Mouse (Mus musculus) hindbrain, embryonic 16.5 days (tissue): ENCODE data around the gene Arfgap3. TPM values are rescaled to one million over a fixed set of nuclear protein-coding genes. Genes with fewer than 3 reads are reported as not detected.

ENCODE experiments used
- ATAC-seq: fragments of 200-750 bp; cut with Nextera tagmentation; 2 replicates; pipeline ENCODE4 v1.8.0; 2017; ENCODE audit warnings: moderate TSS enrichment, moderate library complexity
- H3K27ac ChIP-seq: fragments of 300-500 bp; sonication (generic); 2 replicates; pipeline ENCODE4 v1.5.1; 2014; ENCODE audit warnings: low read depth, mild to moderate bottlenecking, control low read depth, low read length, moderate library complexity
- H3K27me3 ChIP-seq: fragments of 300-500 bp; sonication (generic); replicated peaks from 2 replicates; pipeline ENCODE4 v1.6.1; 2014; ENCODE audit warnings: low read length; ENCODE audit not compliant: control insufficient read depth, insufficient read depth
- H3K36me3 ChIP-seq: fragments of 300-500 bp; sonication (generic); 2 replicates; pipeline ENCODE4 v1.6.1; 2014; ENCODE audit warnings: mild to moderate bottlenecking, low read length, moderate library complexity, mixed read lengths; ENCODE audit not compliant: control insufficient read depth, insufficient read depth
- H3K4me1 ChIP-seq: fragments of 300-500 bp; sonication (generic); 2 replicates; pipeline ENCODE4 v1.6.1; 2014; ENCODE audit warnings: low read depth, low read length; ENCODE audit not compliant: control insufficient read depth, insufficient read depth
- H3K4me2 ChIP-seq: fragments of 300-500 bp; sonication (generic); 2 replicates; pipeline ENCODE4 v1.6.1; 2014; ENCODE audit warnings: mild to moderate bottlenecking, low read length, control low read depth, moderate library complexity
- H3K4me3 ChIP-seq: fragments of 300-500 bp; sonication (generic); 2 replicates; pipeline ENCODE4 v1.5.1; 2014; ENCODE audit warnings: mild to moderate bottlenecking, low read length, control low read depth, moderate library complexity
- H3K9ac ChIP-seq: fragments of 300-500 bp; sonication (generic); 2 replicates; pipeline ENCODE4 v1.6.1; 2014; ENCODE audit warnings: low read depth, mild to moderate bottlenecking, control low read depth, low read length, moderate library complexity
- H3K9me3 ChIP-seq: fragments of 300-500 bp; sonication (generic); 2 replicates; pipeline ENCODE4 v1.6.1; 2014; ENCODE audit warnings: mild to moderate bottlenecking, low read length, moderate library complexity; ENCODE audit not compliant: control insufficient read depth
- WGBS: fragments of 180-500 bp; shearing (Covaris S2); extraction: QIAGEN DNeasy Blood & Tissue Kit; methylation state at CpG from one replicate; pipeline ENCODE4 v1.1.7; 2014; 5-methylcytosine and 5-hydroxymethylcytosine counted together
- polyA plus RNA-seq: library from polyadenylated mRNA; unstranded; fragments of >200 nt; fragmentation: Nextera tagmentation; extraction: Ambion mirVana; gene quantifications from 2 replicates; pipeline ENCODE4 v1.2.1, GENCODE M21; 2015

Gene Arfgap3
- polyA plus RNA-seq, 1 experiment from 2014 or later: 39.4 TPM

DNA sequence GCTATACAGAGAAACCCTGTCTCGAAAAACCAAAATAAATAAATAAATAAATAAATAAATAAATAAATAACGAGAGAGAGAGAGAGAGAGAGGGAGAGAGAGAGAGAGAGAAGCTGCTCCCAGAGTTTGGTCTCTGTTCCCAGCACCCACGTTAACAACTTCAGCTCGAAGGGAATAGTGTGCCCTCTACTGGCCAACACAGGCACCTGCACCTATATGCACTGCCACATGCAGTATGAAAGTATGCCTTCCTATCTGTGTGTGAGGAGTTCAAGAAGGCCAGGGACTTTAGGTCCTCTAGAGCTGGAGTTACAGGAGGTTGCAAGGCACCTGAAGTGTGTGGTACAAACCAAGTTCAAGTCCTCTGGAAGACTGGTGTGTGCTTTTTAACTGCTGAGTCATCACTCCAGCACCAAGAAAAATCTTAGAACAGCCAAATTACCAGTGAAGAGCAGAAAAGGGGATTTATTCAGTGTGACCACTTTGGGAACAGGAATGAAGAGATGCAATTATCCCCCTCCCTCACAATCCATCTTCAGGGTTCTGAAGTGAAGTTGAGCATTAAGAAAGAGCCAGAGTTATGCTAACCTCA lies 94.8 kb downstream of the Arfgap3 start:
- no peak overlapping the region for H3K27ac ChIP-seq
- H3K9me3 ChIP-seq: no peaks in the 10 kb centered on the region
- H3K27me3 ChIP-seq: peaks cover 7% of the 10 kb centered on the region
- peaks cover 11% of the 10 kb centered on the region for H3K4me1 ChIP-seq
- ATAC-seq: no peak
- H3K9ac ChIP-seq: no peak overlapping the region
- no peaks in the 10 kb centered on the region for H3K36me3 ChIP-seq
- 91% methylated on average over 4 of the region's 4 CpGs for WGBS
- H3K4me2 ChIP-seq: no peak overlapping the region
- H3K4me3 ChIP-seq: no peak overlapping the region

DNA sequence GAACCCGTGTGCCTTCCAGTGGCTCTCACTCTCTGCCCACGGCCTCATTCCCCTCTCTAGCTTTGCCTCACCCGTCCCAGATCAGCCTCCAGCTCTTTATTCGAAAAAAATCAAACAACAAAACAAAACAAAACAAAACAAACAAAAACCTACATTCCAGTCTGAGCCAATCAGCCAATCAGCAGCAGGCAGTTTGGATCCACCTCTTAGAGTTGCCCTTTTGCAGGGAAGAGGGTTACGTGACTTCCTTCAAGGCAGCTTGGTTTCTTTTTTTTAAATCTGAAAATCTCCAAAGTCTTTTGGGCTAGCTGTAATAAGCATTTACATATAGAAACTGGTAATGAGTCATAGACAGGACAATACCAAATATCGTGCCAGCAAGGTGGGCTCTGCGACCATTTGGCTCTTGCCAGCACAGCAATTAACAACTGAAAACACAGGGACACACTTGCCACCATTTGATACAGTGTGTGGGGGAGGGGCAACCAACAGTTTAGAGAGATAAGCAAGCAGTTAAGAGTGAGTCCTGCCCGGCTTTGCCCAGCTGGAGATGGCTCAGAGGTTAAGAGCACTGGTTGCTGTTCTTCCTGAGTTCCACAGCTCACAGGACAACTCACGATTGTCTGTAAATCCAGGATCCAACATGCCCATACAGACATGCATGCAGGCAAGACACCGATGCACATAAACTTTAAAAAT lies 95.5 kb downstream of the Arfgap3 start:
- no peaks in the 10 kb centered on the region for H3K9me3 ChIP-seq
- H3K4me2 ChIP-seq: no peak overlapping the region
- no peak overlapping the region for H3K9ac ChIP-seq
- peaks cover 11% of the 10 kb centered on the region for H3K4me1 ChIP-seq
- no peak overlapping the region for H3K4me3 ChIP-seq
- no peak for ATAC-seq
- peaks cover 10% of the 10 kb centered on the region for H3K27me3 ChIP-seq
- no peaks in the 10 kb centered on the region for H3K36me3 ChIP-seq
- H3K27ac ChIP-seq: no peak overlapping the region
- WGBS: 77% methylated on average over 10 of the region's 10 CpGs

DNA sequence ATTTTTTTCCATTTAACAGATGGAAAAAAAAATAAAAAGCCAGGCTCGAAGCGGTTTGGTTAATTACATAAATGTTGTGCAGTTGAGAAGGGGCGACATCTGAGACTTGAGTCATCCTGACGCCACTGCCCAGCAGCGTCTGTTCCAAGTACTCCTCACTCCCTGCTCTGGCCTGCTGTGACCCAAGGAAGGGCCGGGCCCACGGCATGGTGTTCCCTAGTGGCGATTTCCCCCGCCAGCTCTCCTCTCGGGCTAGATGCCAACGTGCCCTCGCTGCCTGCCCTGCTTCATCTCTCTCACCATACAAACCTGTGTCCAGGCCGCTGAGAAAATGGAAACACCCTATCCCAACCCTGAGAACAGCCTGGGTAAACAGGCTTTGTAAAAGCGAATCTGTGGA lies 98.0 kb downstream of the Arfgap3 start:
- Histone ChIP-seq H3K9me3 (no peaks in the 10 kb centered on the region), H3K27ac (no peak overlapping the region), H3K27me3 (peaks cover 10% of the 10 kb centered on the region), H3K36me3 (no peaks in the 10 kb centered on the region), H3K9ac (no peak overlapping the region), H3K4me3 (no peak overlapping the region), H3K4me2 (no peak overlapping the region), H3K4me1 (peaks cover 11% of the 10 kb centered on the region)
- 70% methylated on average over 14 of the region's 14 CpGs for WGBS
- no peak for ATAC-seq

- peaks cover 11% of the 10 kb centered on the region for H3K4me1 ChIP-seq
- WGBS: 2% methylated on average over 56 of the region's 66 CpGs
- H3K36me3 ChIP-seq: no peaks in the 10 kb centered on the region
- ATAC-seq: no peak
- H3K9me3 ChIP-seq: no peaks in the 10 kb centered on the region
- H3K4me3 ChIP-seq: peak within 1 kb of the TSS; percentile 57
- no peak within 1 kb of the TSS for H3K27ac ChIP-seq
- H3K9ac ChIP-seq: peak within 1 kb of the TSS; percentile 61
- peak within 1 kb of the TSS; percentile 97 for H3K4me2 ChIP-seq
- peaks cover 10% of the 10 kb centered on the region for H3K27me3 ChIP-seq
Measured at GRCm38 (mm10) chr15:83251176-83252004, 98.7 kb downstream of the Arfgap3 start, which contains the start of gene A4galt. A4galt (minus strand) TSS chr15:83251774.

GRCm38 (mm10) chr15:83250651-83251175 lies 99.3 kb downstream of the Arfgap3 start:
- Histone ChIP-seq H3K9ac (peak overlapping the region; percentile 61; the same call in 1 of the 2 replicates), H3K36me3 (no peaks in the 10 kb centered on the region)

More at GRCm38 (mm10) chr15:83250651-83251175, 99.3 kb downstream of the Arfgap3 start:
- Histone ChIP-seq H3K27me3 (peaks cover 10% of the 10 kb centered on the region), H3K4me1 (peaks cover 11% of the 10 kb centered on the region), H3K9me3 (no peaks in the 10 kb centered on the region), H3K27ac (no peak overlapping the region), H3K4me3 (peak overlapping the region; percentile 57), H3K4me2 (peak overlapping the region; percentile 97)
- WGBS: under 1% methylated on average over 20 of the region's 20 CpGs
- no peak for ATAC-seq

Other genes with a start within 250 kb of the Arfgap3 start
- 78.2 and 93.9 TPM in 2 replicates for gene Rrp7a, start 227.4 kb downstream of the Arfgap3 start, polyA plus RNA-seq
- gene Poldip3, start 200.9 kb downstream of the Arfgap3 start, polyA plus RNA-seq: 122 and 134 TPM in 2 replicates
- 130 and 163 TPM in 2 replicates for gene Cyb5r3, start 177.7 kb downstream of the Arfgap3 start, polyA plus RNA-seq
- gene A4galt, start 98.5 kb downstream of the Arfgap3 start, polyA plus RNA-seq: 4.9 and 6.5 TPM in 2 replicates
- gene Pacsin2, start 114.4 kb upstream of the Arfgap3 start, polyA plus RNA-seq: 26.9 and 32.1 TPM in 2 replicates
- 119 and 127 TPM in 2 replicates for gene Ttll1, start 160.6 kb upstream of the Arfgap3 start, polyA plus RNA-seq
- 0.29 and 0.65 TPM in 2 replicates for gene Bik, start 176.6 kb upstream of the Arfgap3 start, polyA plus RNA-seq
- gene Tspo, start 213.3 kb upstream of the Arfgap3 start, polyA plus RNA-seq: 11.5 and 12.7 TPM in 2 replicates
- 29.4 and 32.7 TPM in 2 replicates for gene Mcat, start 213.5 kb upstream of the Arfgap3 start, polyA plus RNA-seq
- 42.6 and 49.6 TPM in 2 replicates for gene Ttll12, start 244.9 kb upstream of the Arfgap3 start, polyA plus RNA-seq